ENCODE assay signal across 8 mouse cellular contexts in the genomic region with DNA sequence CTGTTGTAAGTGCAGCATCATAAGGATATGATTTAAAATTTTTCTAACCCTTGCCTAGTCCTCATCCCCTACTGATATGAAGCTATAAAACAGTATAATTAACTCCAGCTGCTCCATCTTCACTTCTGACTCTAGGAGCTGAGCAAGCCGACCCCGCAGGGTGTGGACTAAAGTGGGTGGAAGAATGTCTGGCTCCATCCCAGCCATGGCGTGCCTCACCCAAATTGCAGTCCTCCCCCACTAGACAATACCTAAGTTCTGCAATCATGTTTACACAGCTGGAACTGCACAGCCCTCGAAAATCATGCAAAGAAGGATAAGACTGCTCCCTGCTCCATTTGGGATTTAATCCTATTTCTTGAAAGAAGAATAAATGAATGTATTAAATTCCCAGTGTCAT.
A peak's percentile ranks its signal among the peaks of the same experiment; 100 is the strongest.
DNase-seq lines count a peak whose midpoint lies in the region.
"Had no signal": no experiment of that assay in that cellular context is flagged by ENCODE, and none has a peak within 500 bp of the region (broad histone marks: within the 10 kb centered on the region; RNA-seq: fewer than 3 reads in every experiment).

No protein-coding gene starts in this region.

- peaks cover 3% of the 10 kb centered on the region; the same call in 1 of the 2 replicates for H3K4me1 ChIP-seq in forebrain, embryonic 10.5 days

- 0 out of 2 replicates have a peak, but pooled peaks cover 3% of the 10 kb centered on the region for H3K36me3 ChIP-seq in forebrain, embryonic 10.5 days (replicated peaks)

- peaks cover 68% of the 10 kb centered on the region for H3K27me3 ChIP-seq in forebrain, embryonic 10.5 days (ENCODE audit: poor library complexity, severe bottlenecking)

- H3K4me3 ChIP-seq in forebrain, embryonic 10.5 days, result no peak overlapping the region
- H3K4me3 ChIP-seq: erythroblast, embryonic 14.5 days had no signal

- H3K27ac ChIP-seq in forebrain, embryonic 10.5 days, result no peak overlapping the region

- 63% methylated on average over 4 of the region's 4 CpGs for WGBS in forebrain, embryonic 10.5 days

- H3K9me3 ChIP-seq in forebrain, embryonic 10.5 days, result no peaks in the 10 kb centered on the region

- peak; percentile 32 for DNase-seq in testis, postnatal 10 days (ENCODE audit: low spot score)
- DNase-seq in testis, postnatal 14 days (ENCODE audit: low spot score), result no peak
- DNase-seq in gastrocnemius, adult 18-20 months (ENCODE audit: low spot score), result peak; percentile 26
- DNase-seq in kidney, postnatal 25 days, result peak; percentile 4 to 34
- no peak for DNase-seq in frontal cortex, postnatal 36 days (ENCODE audit: low spot score in 2 of 2)
- no peak for DNase-seq in forebrain, embryonic 10.5 days (ENCODE audit: extremely low spot score, low spot score)
- DNase-seq in thymus, postnatal 14 days, result no peak

Comparison
In these comparisons a context has a peak if more than half of its experiments do, and no peak if none do; other contexts are left out.
1. DNase-seq: peak in testis, postnatal 10 days (single experiment), gastrocnemius, adult 18-20 months (single experiment) and kidney, postnatal 25 days (2 of 2); none in testis, postnatal 14 days (single experiment), frontal cortex, postnatal 36 days (0 of 2), forebrain, embryonic 10.5 days (single experiment) and thymus, postnatal 14 days (single experiment).